Mouse (Mus musculus) ES-Bruce4 (cell line): Measurements from ENCODE around the gene Dusp22.

ENCODE experiments used
- CTCF ChIP-seq: IDR thresholded peaks from one replicate; pipeline ENCODE4 v1.8.1; 2011; ENCODE audit warnings: low read depth, low read length
- POLR2A ChIP-seq: IDR thresholded peaks from one replicate; pipeline ENCODE4 v1.8.1; 2011; ENCODE audit warnings: low read length; ENCODE audit not compliant: insufficient read depth

GRCm38 (mm10) chr13:30745121-30745520 lies 85.3 kb downstream of the Dusp22 start:
- no peak for TF ChIP-seq CTCF
- TF ChIP-seq POLR2A, result no peak
